Mouse (Mus musculus): Measurements from ENCODE around the gene Vmn2r68.

Vmn2r68 gene

GRCm38 (mm10) chr7:85237683-85238082 lies at the start of gene Vmn2r68:
TSS of gene Vmn2r68 (minus strand) at chr7:85237783.
- DNase-seq (ENCODE audit: low read depth, low spot score): no peak
